Mouse (Mus musculus) T-helper 17 cell (primary cell): ENCODE data around the gene Myo10.

Experiments
- in situ Hi-C, 2 experiments: fragments of 300-600 bp; cut with MboI, MseI; formaldehyde crosslinking; loops; 1 replicate in 1 of 2; 2 replicates in 1 of 2; pipeline ENCODE4 v1.15.1; 2025; ENCODE audit warnings: high pct_unique_total_duplicates in 2 of 2

Gene Myo10

DNA sequence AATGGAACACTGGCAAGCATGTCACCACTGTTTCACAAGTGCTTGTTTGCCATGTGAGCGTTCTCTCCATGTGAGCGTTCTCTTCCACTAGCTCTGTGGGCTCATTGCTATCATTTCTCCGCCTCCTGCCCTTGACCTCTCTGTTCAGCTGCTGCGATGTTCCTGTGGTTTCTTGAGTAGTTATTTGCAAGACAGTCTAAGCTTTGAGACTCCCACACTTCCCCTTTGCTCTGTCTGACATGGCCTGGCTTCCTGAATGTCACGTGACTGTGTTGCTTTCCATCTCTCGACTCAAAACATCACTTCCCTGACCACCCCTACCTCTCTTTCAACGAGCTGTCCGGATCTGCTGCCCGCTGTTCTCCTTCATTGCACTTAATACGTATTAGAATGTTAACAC lies 206.1 kb downstream of the Myo10 start:
- in situ Hi-C loops: loop anchor here in 1 of 2 experiments (25.0 kb wide), 1 partner anchor 809 kb away; no protein-coding TSS in a partner anchor

DNA sequence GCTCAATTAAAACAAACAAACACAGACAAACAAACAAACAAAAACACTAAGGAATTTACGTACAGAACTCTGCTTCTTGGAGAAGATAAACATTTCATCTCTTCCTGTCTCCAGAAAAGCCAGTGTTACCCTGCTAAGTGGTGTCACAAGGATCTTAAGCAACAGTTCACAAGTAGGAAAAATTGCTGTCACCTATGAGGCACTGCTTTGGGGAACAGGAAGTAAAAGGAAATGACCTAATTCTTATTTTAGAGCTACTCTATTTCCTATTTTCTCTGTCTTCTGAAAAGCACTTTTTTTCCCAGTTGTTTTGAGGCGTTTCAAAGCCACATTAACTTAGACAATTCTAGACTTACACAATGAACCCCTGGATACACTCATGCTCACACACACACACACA lies 208.1 kb downstream of the Myo10 start:
- in situ Hi-C loops: loop anchor here in 1 of 2 experiments (25.0 kb wide), 1 partner anchor 807 kb away; no protein-coding TSS in a partner anchor

DNA sequence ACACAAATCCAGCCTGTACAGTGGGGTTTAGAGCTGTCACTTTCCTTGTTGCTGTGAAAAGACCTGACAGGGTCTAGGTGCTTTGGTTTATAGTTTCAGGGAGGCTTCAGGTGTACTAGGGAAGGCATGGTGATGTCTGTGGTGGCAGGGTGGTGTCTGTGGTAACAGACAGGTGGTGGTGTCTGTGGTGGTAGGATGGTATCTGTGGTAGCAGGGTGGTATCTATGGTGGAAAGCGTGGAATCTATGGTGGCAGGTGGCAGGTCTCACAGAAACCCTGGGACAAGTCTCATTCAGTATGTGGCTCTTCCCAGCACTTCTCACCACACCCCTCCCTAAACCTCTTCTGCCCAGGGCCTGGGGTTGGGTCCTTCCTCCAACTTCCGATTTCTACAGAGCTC lies 212.0 kb downstream of the Myo10 start:
- in situ Hi-C loops: loop anchor here in 1 of 2 experiments (25.0 kb wide), 1 partner anchor 803 kb away; no protein-coding TSS in a partner anchor

DNA sequence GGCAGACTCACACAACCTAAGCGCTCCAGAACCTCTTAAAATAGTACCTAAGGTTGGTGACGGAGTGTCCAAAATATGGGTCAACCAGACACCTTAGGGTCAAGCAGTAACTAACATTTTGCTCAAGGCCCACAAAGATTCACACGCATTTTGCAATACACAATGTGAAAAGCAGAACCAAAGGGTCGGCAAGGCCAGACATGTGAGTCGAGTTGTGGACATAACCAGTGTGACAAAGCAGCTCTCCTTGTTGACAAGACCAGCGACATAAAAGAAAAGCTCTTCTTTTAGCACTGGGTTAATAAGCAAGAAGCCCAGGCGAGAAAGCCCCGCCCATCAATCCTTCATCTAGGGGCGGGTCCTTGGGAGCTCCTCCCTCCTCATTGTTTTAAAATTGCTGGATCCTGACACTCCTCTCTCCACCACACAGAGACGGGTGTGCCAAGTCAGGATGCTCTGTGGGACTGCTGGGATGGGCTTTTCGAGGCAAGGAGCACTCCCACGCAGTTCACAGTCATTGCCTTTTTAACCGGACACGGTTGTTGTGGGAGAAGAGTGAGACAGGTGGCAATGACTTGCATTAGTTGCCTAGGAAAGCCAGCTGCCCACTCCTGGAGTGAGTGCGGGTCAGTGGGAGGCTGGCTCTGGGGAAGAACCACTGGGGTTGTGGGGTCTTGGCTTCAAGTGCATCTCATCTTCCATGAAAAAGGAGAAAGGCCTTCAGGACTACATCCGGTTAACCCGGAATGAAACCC lies 212.8 kb downstream of the Myo10 start:
- in situ Hi-C loops: loop anchor here in 1 of 2 experiments (25.0 kb wide), 1 partner anchor 802 kb away; no protein-coding TSS in a partner anchor

DNA sequence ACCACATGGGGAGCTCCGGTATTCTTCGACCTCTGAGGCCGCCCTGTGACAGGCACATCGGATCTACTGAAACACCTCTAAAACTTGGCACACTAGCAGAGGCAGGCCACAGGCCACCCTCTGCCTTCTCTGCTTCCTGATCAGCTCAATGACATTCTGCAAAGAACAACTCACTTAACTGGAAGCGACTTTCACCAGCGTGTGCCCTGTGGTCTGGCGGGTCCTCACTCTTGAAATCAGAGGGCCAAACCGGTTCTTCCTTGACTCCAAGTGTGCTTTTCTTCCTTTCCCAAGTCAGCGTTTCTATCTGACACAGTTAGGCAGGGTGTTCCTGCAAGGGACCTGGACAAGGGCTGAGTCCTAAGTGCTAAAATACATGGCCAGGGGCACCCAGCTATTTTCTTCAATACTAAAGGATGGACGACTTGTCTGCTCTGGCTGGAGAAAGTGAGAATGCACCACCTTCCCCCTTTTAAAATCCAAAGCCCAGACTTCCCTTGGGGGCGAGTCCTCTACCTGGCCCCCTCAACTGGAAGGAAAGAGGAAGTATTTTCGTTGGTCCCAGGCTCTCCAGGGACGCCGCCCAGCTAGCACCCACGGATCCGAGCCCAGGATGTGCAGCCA lies 220.2 kb downstream of the Myo10 start:
- in situ Hi-C loops: loop anchor here in 1 of 2 experiments (25.0 kb wide), 1 partner anchor 795 kb away; no protein-coding TSS in a partner anchor

DNA sequence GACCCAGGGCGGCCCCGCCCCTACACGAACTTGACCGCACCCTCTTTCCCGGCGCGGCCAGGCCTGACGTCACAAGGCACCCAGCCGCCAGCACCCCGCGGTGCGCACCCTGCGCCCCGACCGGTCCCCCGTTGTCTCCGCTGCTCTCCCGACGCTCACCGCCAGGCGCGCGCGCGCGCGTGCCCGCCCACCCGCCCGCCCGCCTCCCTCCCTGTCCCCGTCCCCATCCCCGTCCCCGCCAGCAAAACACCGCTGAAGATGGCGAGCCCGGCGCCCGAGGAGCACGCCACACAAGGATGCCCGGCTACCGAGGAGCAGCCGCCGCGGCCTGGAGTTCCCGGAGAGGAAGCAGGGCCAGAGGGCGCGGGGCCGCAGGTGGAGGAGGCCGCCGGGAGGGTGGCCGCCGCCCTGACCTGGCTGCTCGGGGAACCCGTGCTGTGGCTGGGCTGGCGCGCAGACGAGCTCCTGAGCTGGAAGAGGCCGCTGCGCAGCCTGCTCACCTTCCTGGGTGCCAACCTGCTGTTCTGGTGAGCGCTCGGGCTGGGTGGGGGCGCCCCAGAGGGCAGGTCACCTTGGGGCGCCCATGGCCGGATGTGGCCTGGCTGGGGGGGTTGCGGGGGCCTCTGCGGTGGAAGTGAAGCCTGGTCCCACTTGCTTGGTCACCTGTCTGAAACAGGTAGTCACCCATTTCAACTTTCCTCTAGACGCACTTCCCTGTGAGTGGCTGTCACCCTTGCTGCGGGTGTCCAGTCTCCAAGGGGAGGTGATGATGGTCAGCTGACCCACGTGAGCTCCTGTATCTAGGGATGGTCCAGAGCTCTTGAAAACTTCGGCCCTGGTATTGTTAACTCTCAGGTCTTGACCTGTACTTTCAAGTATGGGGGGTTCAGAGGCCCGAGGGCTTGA lies 221.0 kb downstream of the Myo10 start, which contains the start of gene Retreg1:
Retreg1 (plus strand) TSS at position 95 of the 906 bp plus-strand sequence.
- in situ Hi-C loops: loop anchor here in 1 of 2 experiments (25.0 kb wide), 1 partner anchor 794 kb away; no protein-coding TSS in a partner anchor

DNA sequence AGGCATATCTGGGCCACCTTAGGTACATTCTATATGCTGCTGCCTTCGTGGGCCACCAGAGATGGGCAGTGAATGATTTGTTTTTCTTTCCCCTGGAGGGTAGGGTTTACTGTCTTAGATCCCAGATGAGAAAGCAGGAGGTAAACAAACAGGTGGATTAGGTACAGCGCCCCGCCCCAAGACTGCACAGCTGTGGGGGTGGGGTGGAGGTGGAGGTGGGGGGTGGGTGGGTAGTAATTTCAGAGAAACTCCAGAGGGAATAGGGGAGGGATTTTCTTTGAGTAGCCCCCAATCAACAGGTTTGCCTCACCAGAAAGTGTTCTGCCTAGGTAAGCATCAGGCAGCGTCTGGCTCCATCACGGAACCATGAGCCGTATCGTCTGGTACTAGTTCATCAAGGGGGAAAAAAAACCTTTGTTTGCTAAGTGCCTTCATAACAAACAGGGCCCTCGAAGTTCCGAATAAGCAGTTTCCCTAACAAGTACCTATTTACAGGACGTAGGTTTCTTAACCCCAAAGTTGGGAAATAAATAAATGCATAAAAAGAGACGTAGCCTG lies 221.8 kb downstream of the Myo10 start:
- in situ Hi-C loops: loop anchor here in 1 of 2 experiments (25.0 kb wide), 1 partner anchor 793 kb away; no protein-coding TSS in a partner anchor

DNA sequence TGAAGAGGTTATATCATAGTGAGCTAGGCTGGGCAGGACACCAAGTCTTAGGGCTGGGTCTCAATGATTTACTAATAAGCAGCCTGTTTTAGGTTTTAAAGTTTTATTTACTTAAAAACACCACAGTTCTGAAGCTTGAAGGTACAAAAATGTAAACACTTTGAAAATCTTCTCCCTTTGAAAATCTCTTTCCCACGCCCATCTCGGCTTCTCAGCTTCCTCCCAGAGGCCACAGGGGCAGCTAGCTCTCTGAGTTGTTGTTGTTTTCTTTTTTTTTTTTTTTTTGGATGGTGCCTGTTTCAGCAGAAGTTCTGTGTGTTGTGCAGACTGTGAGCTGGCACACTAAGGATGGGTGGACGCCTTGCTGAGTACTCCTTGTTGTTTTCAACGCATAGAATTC lies 222.4 kb downstream of the Myo10 start:
- in situ Hi-C loops: loop anchor here in 1 of 2 experiments (25.0 kb wide), 1 partner anchor 793 kb away; no protein-coding TSS in a partner anchor

DNA sequence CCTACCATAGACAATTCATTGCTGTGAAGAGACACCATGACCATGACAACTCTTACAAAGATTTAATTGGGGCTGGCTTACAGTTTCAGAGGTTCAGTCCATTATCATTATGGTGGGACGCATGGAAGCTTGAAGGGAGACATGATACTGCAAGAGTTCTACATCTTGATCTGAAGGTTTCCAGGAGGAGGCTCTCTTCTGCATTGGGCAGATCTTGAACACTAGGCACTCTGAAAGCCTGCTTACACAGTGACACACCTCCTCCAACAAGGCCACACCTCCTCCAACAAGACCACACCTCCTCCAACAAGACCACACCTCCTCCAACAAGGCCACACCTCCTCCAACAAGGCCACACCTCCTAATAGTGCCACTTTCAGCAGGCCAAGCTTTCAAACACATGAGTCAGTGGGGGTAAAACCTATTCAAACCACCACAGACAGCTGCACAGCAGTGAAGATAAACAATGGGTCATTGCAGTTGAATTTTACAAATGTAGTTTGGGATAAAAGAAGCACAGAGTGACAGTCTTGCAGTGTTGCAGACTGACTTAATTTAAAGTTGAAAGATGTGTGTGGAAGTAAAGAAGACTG lies 225.3 kb downstream of the Myo10 start:
- in situ Hi-C loops: loop anchor here in 1 of 2 experiments (25.0 kb wide), 1 partner anchor 790 kb away; no protein-coding TSS in a partner anchor

DNA sequence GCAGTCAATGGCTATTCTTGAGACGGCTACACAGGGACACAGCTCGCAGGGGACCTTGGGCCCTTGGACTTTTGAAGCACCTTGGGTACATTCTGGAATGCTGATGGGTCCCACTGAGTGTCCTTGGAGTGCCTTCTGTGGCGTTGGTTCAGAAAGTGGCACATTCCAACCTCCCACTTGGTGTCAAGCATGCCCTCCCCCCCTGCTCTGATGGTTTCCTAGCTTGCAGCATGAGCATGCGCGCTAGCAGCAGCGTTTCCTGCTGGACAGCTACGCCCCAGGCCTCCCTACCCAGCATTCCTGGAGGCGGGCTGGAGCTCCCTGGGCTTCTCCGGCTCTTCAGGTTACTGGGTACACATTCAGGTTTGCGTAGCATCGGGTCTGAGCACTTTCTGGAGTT lies 228.2 kb downstream of the Myo10 start:
- in situ Hi-C loops: loop anchor here in 1 of 2 experiments (5.0 kb wide), 1 partner anchor 52 kb away; no protein-coding TSS in a partner anchor

DNA sequence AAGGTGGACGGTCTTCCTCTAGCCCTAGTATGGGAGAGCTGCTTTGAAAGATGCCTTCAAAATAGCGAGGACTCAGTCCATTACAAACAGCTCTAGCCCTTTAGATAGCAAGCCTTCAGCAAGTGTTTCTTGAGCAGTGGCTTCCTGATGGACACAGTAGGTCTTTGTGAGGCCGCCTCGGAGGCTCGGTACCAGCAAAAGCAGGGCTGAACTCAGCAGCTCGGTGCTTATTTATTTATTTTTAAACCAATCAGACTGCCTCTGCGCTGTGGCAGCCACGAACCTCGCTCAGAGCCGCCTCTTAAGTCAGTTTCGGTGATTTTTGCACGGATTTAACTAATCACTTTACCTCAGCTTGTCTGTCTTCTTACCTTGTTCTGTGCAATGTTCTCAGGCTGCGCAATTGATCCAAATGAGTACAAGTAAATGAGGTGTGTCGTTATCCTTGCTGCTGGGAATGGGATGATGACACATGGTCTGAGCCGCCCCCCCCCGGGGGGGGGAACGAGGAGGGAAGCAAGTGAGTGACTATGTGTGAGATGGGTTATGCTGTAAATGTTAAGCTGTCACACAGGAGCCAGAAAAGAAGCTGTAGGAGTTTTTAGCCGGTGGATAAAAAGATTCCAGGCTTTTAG lies 232.1 kb downstream of the Myo10 start:
- in situ Hi-C loops: loop anchor here in 1 of 2 experiments (5.0 kb wide), 1 partner anchor 48 kb away; no protein-coding TSS in a partner anchor

DNA sequence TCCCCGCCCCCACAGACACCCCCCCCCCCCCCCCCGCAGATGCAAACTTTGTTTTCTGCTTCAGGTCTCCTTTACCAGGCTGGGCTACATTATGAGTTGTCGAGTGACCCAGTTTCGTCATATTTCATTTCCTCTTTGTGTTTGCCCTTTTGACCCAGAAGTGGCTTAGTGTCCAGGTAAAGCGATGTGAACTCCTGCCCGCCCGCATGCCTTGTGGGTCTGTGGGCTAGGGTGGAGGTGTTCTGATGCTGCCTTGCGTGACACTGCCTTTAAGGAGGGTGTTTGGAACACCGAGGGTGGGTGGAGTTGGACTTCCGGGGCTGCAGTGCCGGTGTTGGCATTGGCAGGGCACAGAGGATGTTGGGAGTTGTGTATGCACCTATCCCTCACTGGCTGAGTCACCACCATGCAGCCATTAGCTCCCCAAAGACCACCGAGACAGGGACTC lies 236.3 kb downstream of the Myo10 start:
- in situ Hi-C loops: no loop called here

DNA sequence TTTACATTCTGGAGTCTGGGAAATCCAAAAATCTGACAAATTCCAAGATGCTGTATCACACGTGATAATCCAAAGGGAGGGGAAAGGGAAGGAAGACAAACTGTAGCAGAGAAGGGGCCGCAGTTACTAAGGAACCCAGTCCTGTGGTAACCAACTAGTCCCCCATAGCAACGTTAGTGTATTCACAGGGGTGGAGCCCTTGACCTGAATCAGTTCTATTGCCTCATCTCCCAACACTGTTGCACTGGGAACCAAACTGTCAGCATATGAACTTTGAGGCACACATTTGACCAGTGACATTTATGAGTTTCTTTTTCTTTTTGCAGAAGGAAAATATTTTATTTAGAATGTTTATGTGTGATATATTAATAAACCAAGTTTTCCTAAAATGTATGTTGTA lies 237.1 kb downstream of the Myo10 start:
- in situ Hi-C loops: no loop called here

DNA sequence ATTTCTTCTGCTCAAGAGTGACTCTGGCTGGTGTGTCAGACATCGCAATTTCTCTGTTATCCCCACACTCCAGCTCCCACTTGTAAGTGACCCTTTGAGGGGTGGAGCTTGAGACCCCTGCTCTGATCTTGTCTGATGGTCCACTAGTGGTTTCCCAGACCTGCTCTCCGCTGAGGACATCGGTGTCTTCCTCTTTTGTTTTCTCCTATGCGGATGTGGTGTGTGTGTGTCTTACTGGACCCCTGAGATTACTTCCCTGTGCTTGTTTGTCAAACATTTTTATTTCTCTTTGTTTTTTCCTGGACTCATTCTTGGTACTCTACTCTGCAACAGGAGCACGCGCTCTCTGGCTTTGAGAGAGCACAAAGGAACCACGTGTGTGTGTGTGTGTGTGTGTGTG lies 239.6 kb downstream of the Myo10 start:
- in situ Hi-C loops: no loop called here
